Mouse (Mus musculus) C2C12 (cell line): Measurements from ENCODE around the gene Meaf6. TPM values are rescaled to one million over a fixed set of nuclear protein-coding genes. Genes with fewer than 3 reads are reported as not detected.

Source experiments
- H3K27me3 ChIP-seq: one replicate; pipeline ENCODE4 v1.6.1; 2011; ENCODE audit not compliant: control insufficient read depth, insufficient read depth, insufficient read length
- H3K36me3 ChIP-seq: one replicate; pipeline ENCODE4 v1.6.1; 2011; ENCODE audit not compliant: control insufficient read depth, insufficient read depth
- H3K4me3 ChIP-seq: one replicate; pipeline ENCODE4 v1.5.1; 2011; ENCODE audit warnings: mild to moderate bottlenecking, control low read depth; ENCODE audit not compliant: poor library complexity, insufficient read depth, severe bottlenecking
- H3K79me2 ChIP-seq: one replicate; pipeline ENCODE4 v1.6.1; 2011; ENCODE audit not compliant: control insufficient read depth, insufficient read depth
- H3K79me3 ChIP-seq: one replicate; pipeline ENCODE4 v1.6.1; 2011; ENCODE audit warnings: low read depth, control low read depth
- H3ac ChIP-seq: one replicate; pipeline ENCODE3; 2011; ENCODE audit warnings: low read depth; ENCODE audit not compliant: control insufficient read depth, insufficient read length
- CEBPB ChIP-seq: IDR thresholded peaks from one replicate; pipeline ENCODE4 v1.6.1; 2011; ENCODE audit warnings: low read depth, mild to moderate bottlenecking, control low read depth, moderate library complexity
- CTCF ChIP-seq: IDR thresholded peaks from one replicate; pipeline ENCODE4 v1.5.1; 2011; ENCODE audit not compliant: control insufficient read depth, insufficient read depth, insufficient read length
- FOSL1 ChIP-seq: IDR thresholded peaks from one replicate; pipeline ENCODE4 v1.8.0; 2011; ENCODE audit warnings: mild to moderate bottlenecking, low read length; ENCODE audit not compliant: poor library complexity, insufficient read depth, severe bottlenecking
- MAX ChIP-seq: IDR thresholded peaks from one replicate; pipeline ENCODE4 v1.6.1; 2011; ENCODE audit warnings: mild to moderate bottlenecking, control low read depth
- MYOD1 ChIP-seq: IDR thresholded peaks from one replicate; pipeline ENCODE4 v1.6.1; 2011; ENCODE audit warnings: low read depth; ENCODE audit not compliant: control insufficient read depth, insufficient read length
- MYOG ChIP-seq: IDR thresholded peaks from one replicate; pipeline ENCODE4 v1.6.1; 2011; ENCODE audit not compliant: control insufficient read depth, insufficient read length; ENCODE audit errors: extremely low read depth
- USF1 ChIP-seq: IDR thresholded peaks from one replicate; pipeline ENCODE4 v1.6.1; 2011; ENCODE audit warnings: low read depth, mild to moderate bottlenecking, control low read depth, moderate library complexity
- long read RNA-seq, 2 experiments: library from polyadenylated mRNA; unstranded; transcript quantifications; one replicate each; pipeline ENCODE4 v2.0.0; 2019 to 2020
- polyA plus RNA-seq: library from polyadenylated mRNA; unstranded; fragments of >200 nt; fragmentation: generic; extraction: Trizol; gene quantifications from one replicate; pipeline ENCODE4 v1.2.1, GENCODE M21; 2012; ENCODE audit warnings: missing spikeins

Gene Meaf6
- 31.3 TPM for polyA plus RNA-seq
- long read RNA-seq, experiment 1, full-length matches to known transcripts: 30 of 39 reads
- long read RNA-seq, experiment 1, partial matches to known transcripts: 1 of 39 reads
- long read RNA-seq, experiment 1, other reads (novel, unspliced or antisense): 8 of 39 reads
- long read RNA-seq, experiment 2, full-length matches to known transcripts: 66 of 84 reads
- long read RNA-seq, experiment 2, partial matches to known transcripts: 0 of 84 reads
- long read RNA-seq, experiment 2, other reads (novel, unspliced or antisense): 18 of 84 reads

DNA sequence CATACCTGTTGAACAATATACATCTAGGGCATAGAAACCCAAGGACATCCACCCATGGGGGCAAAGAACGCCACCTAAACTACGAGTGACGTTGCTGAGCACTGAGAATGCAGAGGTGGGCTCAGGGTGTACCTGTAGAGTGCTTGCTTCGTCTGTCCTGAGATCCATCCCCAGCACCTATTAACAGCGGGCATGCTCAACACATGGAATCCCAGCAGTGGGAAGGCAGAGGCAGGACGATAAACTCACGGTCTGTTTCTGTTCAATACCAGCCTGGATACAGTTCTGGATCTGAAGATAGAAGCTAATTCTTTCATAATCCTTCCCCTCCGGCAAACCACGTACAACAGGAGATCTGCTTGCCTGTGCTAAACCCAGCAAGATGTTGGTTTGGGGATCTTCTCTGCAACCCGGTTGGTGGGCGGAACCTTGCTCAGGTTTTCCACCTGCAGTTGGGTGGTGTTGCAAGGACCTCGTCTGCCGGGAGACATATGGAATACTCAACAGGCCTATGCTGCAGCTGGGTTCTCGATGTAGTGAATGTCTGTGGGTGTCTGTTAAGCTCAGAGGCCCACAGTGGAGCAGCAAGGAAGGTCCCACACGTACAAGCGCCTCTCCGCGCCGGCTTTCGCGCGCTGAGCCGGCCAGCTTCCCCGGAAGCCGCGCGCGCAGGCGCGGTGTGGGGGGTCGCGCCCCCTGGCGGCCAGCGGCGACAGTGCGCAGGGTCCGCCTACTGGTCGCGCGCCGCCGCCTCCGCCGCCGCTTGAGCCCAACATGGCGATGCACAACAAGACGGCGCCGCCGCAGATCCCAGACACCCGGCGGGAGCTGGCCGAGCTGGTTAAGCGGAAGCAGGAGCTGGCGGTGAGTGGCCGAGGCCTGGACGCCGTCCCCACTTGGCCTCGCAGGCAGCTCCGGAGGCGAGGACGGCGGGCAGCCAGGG, at the start of gene Meaf6:
Meaf6 (plus strand) TSS at position 732 of the 943 bp plus-strand sequence.
- Histone ChIP-seq H3K27me3 (no peaks in the 10 kb centered on the region), H3K36me3 (peaks cover 18% of the 10 kb centered on the region), H3ac (peak within 1 kb of the TSS; percentile 94), H3K4me3 (peak within 1 kb of the TSS; percentile 52), H3K79me2 (peaks cover 24% of the 10 kb centered on the region), H3K79me3 (peaks cover 15% of the 10 kb centered on the region)
- TF ChIP-seq CTCF (peak; percentile 100), MAX (peak; percentile 48), USF1 (no peak)

DNA sequence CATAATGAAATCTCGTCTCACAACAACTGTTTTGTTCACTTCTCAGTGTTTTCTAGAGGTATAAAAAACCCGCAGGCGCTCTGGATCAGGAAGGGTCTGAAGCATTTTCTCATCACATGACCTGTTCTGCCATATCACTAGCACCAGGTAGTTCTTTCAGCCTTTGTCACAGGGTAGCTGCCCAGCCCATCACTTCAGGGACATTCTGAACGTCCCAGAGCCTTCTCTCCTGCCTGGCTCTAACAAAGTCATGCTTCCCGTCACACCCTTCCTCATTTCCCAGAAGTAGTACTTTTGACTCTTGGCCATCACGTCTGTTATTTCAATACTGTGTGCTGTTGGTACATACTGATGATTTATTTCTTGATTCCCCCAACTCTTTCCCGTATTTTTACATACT, 40.5 kb upstream of the Meaf6 start:
- no peaks in the 10 kb centered on the region for H3K27me3 ChIP-seq
- peaks cover 97% of the 10 kb centered on the region for H3K36me3 ChIP-seq
- TF ChIP-seq MAX (no peak), CEBPB (no peak), USF1 (no peak), MYOD1 (no peak), CTCF (no peak)

GRCm38 (mm10) chr4:125055385-125055784, 29.5 kb upstream of the Meaf6 start:
- H3K36me3 ChIP-seq: peaks cover 54% of the 10 kb centered on the region
- TF ChIP-seq USF1 (no peak), MYOG (no peak), MAX (no peak), FOSL1 (no peak), CTCF (no peak), CEBPB (no peak), MYOD1 (no peak)
- H3K4me3 ChIP-seq: no peak overlapping the region
- H3K27me3 ChIP-seq: no peaks in the 10 kb centered on the region
- H3K79me3 ChIP-seq: no peaks in the 10 kb centered on the region
- no peak overlapping the region for H3ac ChIP-seq
- no peaks in the 10 kb centered on the region for H3K79me2 ChIP-seq

More for the DNA sequence above, 40.5 kb upstream of the Meaf6 start:
- Histone ChIP-seq H3K4me3 (no peak overlapping the region), H3ac (no peak overlapping the region), H3K79me2 (no peaks in the 10 kb centered on the region), H3K79me3 (peaks cover 2% of the 10 kb centered on the region)

- H3ac ChIP-seq: no peak overlapping the region
- peaks cover 44% of the 10 kb centered on the region for H3K36me3 ChIP-seq
- no peaks in the 10 kb centered on the region for H3K79me2 ChIP-seq
- H3K27me3 ChIP-seq: no peaks in the 10 kb centered on the region
- no peak overlapping the region for H3K4me3 ChIP-seq
- no peaks in the 10 kb centered on the region for H3K79me3 ChIP-seq
- TF ChIP-seq MYOD1 (no peak), MYOG (no peak), CTCF (no peak)
Observed at GRCm38 (mm10) chr4:125056476-125056875, 28.5 kb upstream of the Meaf6 start.

DNA sequence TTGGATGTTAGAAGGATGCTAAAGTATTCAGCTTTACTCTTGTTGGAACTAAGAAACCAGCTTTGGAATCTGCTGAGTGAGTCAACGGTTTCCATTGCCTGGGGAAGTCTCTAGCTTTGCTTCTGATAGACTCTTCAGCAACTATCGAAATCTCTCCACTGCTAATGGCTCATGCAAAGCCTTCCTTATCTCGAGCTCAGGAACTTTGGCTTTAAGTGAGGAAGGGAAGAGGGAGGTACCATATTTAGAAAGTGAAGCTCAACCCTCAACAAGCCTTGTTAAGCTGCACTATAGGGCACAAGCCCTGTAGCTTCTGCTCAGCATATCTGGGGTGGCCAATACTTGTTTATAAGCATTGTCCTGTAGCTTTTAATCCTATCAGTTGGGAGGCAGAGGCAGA, 27.7 kb upstream of the Meaf6 start:
- no peak overlapping the region for H3K4me3 ChIP-seq
- no peaks in the 10 kb centered on the region for H3K27me3 ChIP-seq
- no peaks in the 10 kb centered on the region for H3K79me2 ChIP-seq
- no peak for TF ChIP-seq CEBPB
- no peak for TF ChIP-seq FOSL1
- TF ChIP-seq MAX: no peak
- TF ChIP-seq USF1: no peak
- TF ChIP-seq MYOD1: no peak
- no peak for TF ChIP-seq CTCF
- TF ChIP-seq MYOG: no peak
- no peaks in the 10 kb centered on the region for H3K79me3 ChIP-seq
- H3K36me3 ChIP-seq: peaks cover 38% of the 10 kb centered on the region
- no peak overlapping the region for H3ac ChIP-seq

DNA sequence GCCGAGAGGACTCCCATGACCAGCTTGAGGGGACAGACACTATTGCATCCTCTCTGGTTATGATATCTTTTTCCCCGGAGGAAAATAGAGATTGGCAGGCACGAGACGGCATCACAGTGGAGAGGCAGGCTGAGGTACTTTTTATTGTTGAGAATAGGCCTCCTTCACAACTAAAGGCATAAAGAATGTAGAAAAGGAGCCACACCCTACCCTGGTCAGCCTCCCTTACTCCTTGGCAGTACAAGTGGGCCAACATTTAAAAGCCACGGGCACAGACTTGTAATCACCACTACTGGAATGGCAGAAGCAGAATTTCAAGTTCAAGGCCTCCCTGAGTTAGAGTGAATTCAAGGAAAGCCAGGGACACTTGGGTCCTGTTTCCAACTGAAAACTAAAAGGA, 26.9 kb upstream of the Meaf6 start:
- no peaks in the 10 kb centered on the region for H3K27me3 ChIP-seq

More for the DNA sequence above, 26.9 kb upstream of the Meaf6 start:
- no peaks in the 10 kb centered on the region for H3K79me3 ChIP-seq
- no peak overlapping the region for H3K4me3 ChIP-seq
- H3K36me3 ChIP-seq: peaks cover 32% of the 10 kb centered on the region
- no peak overlapping the region for H3ac ChIP-seq
- H3K79me2 ChIP-seq: no peaks in the 10 kb centered on the region
- TF ChIP-seq FOSL1 (no peak), MAX (no peak), CEBPB (no peak), MYOD1 (no peak), CTCF (no peak), MYOG (no peak), USF1 (no peak)
